Mouse (Mus musculus): ENCODE results near the gene Sh2d3c.

- no peak for TF ChIP-seq POLR2A (IDR thresholded peaks at IDR 0.05; ENCODE audit: low read depth, low read length)
- no peak for TF ChIP-seq CTCF (IDR thresholded peaks at IDR 0.05; ENCODE audit: extremely low read depth, insufficient read length, insufficient replicate concordance, low read depth, low read length)
Observed at GRCm38 (mm10) chr2:32734480-32734879, 13.6 kb downstream of the Sh2d3c start.

All from small intestine, adult 2 months (tissue).